Mouse (Mus musculus): ENCODE data around the gene Selenbp2. TPM values are rescaled to one million over a fixed set of nuclear protein-coding genes. Genes with fewer than 3 reads are reported as not detected.
A peak's percentile ranks its signal among the peaks of the same experiment; 100 is the strongest.
"Not testable (repeated sequence)": the region's sequence is repeated elsewhere in the genome, so short reads cannot be mapped to it uniquely, and the experiment has no call there.

Selenbp2 gene
- polyA plus RNA-seq, 1 experiment from 2014 or later = 9.3 TPM

DNA sequence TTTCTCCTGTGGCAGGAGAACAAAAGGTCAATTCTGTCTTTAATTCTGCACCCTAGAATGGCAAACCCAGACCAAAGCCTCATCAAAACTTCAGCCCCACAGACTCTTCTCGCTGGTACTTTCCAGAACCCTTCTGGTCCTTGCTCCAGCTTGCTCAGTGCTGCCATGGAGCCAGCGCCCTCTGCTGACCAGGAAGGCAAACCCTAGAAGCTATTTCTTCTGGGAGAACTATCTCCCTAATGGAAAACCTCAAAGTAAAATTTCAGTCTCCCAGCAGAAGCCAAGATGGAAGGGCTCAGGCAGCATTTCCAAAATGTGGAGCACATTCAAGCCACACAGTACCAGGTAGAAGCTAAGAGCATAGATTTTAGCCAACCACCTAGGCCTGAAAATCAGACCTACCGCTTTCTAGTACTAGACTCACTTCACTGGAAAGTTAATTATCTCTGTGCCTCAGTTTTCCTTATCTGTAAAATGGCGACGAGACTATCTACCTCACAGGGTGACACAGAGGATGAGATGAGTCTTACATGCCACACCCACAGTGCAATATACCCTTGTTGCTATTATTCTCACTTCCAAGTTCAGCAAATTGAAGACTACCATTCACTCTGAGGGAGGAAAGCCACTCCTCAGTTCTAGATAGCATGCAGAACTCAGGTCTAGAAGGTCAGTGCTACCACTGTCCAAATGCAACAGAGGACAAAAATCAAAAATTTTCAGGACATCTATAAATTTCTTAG lies 28.1 kb upstream of the Selenbp2 start:
- H3K36me3 ChIP-seq (ENCODE audit: control insufficient read depth, insufficient read depth, low read length); H3K4me3 ChIP-seq (replicated peaks; ENCODE audit: low read length); H3K9me3 ChIP-seq (replicated peaks; ENCODE audit: control insufficient read depth, low read length); H3K27me3 ChIP-seq (ENCODE audit: control insufficient read depth, insufficient read depth, low read length); ATAC-seq (ENCODE audit: insufficient read depth, low FRiP score); H3K4me2 ChIP-seq (ENCODE audit: low read depth, low read length); H3K27ac ChIP-seq (ENCODE audit: low read length); H3K9ac ChIP-seq (ENCODE audit: low read length); H3K4me1 ChIP-seq (ENCODE audit: control insufficient read depth, insufficient read depth, low read length): not testable (repeated sequence)
- WGBS = 75% methylated on average over 3 of the region's 5 CpGs

DNA sequence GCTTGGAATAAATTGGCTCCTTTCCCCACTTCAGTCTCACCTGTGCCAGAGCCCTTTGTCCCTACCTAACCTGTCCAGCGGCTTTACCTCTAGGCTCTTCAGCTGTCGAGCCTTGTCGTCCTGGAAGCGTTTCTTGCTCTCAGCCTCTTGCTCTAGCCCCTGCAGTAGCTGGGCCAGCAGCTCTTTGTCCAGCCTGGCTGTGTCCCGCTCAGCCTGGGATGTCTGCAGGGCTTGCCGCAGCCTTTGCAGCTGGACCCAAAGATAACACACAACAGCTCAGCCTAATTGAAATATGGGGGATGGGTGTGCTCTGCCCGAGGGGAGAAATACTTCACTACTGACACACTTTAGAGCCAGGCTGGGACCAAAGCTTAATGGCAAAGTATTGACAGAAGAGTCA lies 27.5 kb upstream of the Selenbp2 start:
- not testable (repeated sequence) for ATAC-seq (ENCODE audit: insufficient read depth, low FRiP score)

DNA sequence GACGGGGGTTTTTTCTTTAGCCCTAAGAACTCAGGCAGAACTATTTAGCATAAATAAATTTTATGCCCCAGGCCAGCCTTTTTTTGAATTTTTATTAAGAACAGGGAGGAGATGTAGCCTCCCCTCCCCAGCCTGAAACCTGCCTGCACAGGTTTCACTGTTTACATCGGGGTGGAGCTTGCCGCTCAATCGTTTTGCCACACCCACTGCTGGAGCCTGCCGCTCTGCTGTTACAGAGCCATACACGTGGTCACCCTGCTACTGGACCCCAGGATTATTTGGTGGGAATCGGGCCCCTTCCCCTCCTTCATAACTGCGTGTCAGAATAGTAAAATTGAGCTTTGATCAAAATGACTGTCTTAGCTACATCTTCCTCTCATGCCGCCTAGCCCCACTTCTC lies 18.3 kb upstream of the Selenbp2 start:
- not testable (repeated sequence) for H3K27me3 ChIP-seq (ENCODE audit: control insufficient read depth, insufficient read depth, low read length); H3K4me1 ChIP-seq (ENCODE audit: control insufficient read depth, insufficient read depth, low read length); H3K9me3 ChIP-seq (replicated peaks; ENCODE audit: control insufficient read depth, low read length); H3K27ac ChIP-seq (ENCODE audit: low read length); ATAC-seq (ENCODE audit: insufficient read depth, low FRiP score); H3K36me3 ChIP-seq (ENCODE audit: control insufficient read depth, insufficient read depth, low read length); H3K9ac ChIP-seq (ENCODE audit: low read length); H3K4me3 ChIP-seq (replicated peaks; ENCODE audit: low read length); H3K4me2 ChIP-seq (ENCODE audit: low read depth, low read length)
- WGBS = 65% methylated on average over 9 of the region's 9 CpGs

More for the DNA sequence above, 27.5 kb upstream of the Selenbp2 start:
- 10% methylated on average over 7 of the region's 7 CpGs for WGBS
- H3K36me3 ChIP-seq (ENCODE audit: control insufficient read depth, insufficient read depth, low read length); H3K27me3 ChIP-seq (ENCODE audit: control insufficient read depth, insufficient read depth, low read length); H3K4me3 ChIP-seq (replicated peaks; ENCODE audit: low read length); H3K27ac ChIP-seq (ENCODE audit: low read length); H3K4me2 ChIP-seq (ENCODE audit: low read depth, low read length); H3K9me3 ChIP-seq (replicated peaks; ENCODE audit: control insufficient read depth, low read length); H3K4me1 ChIP-seq (ENCODE audit: control insufficient read depth, insufficient read depth, low read length); H3K9ac ChIP-seq (ENCODE audit: low read length): not testable (repeated sequence)

DNA sequence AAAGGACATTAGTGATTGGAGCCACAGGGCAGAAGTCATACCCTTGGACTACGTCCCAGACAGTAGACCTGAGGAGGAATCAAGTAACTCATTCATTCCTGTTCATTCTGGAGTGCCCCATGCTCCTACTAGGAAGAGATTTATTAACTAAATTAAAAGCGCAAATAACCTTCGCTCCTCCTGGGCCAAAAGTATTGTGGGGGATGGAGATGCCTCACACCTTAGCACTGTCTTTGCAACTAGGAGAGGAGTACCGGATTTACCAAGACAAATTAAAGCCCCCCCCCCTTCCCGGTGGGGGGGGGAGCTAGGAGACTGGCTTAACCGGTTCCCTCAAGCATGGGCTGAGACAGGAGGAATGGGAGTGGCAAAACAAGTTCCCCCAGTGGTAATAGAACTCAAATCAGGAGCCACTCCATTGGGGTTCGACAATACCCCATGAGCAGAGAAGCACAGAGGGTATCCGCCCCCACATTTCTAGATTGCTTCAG lies 14.0 kb upstream of the Selenbp2 start:
- H3K9me3 ChIP-seq (replicated peaks; ENCODE audit: control insufficient read depth, low read length) = no peaks in the 10 kb centered on the region
- peak; percentile 54; the same call in 1 of the 2 replicates for ATAC-seq (ENCODE audit: insufficient read depth, low FRiP score)
- 65% methylated on average over 8 of the region's 8 CpGs for WGBS
- peak overlapping the region; percentile 21; the same call in 1 of the 2 replicates for H3K27ac ChIP-seq (ENCODE audit: low read length)
- H3K9ac ChIP-seq (ENCODE audit: low read length) = no peak overlapping the region
- H3K27me3 ChIP-seq (ENCODE audit: control insufficient read depth, insufficient read depth, low read length) = no peaks in the 10 kb centered on the region
- H3K36me3 ChIP-seq (ENCODE audit: control insufficient read depth, insufficient read depth, low read length) = no peaks in the 10 kb centered on the region
- no peak overlapping the region for H3K4me3 ChIP-seq (replicated peaks; ENCODE audit: low read length)
- no peak overlapping the region for H3K4me2 ChIP-seq (ENCODE audit: low read depth, low read length)
- H3K4me1 ChIP-seq (ENCODE audit: control insufficient read depth, insufficient read depth, low read length) = 0 out of 2 replicates have a peak, but pooled peaks cover 3% of the 10 kb centered on the region

DNA sequence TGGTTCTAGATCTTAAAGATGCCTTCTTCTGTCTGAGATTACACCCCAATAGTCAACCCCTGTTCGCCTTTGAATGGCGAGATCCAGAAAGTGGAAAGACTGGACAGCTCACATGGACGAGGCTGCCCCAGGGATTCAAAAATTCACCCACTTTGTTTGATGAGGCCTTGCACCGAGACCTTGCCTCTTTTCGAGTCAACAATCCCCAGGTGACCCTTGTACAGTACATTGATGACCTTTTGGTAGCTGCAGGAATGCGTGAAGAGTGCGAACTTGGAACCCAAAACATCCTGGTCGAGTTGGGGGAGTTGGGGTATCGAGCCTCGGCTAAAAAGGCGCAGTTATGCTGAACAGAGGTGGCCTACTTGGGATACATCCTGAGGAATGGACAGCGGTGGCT lies 13.3 kb upstream of the Selenbp2 start:
- ATAC-seq (ENCODE audit: insufficient read depth, low FRiP score); H3K4me2 ChIP-seq (ENCODE audit: low read depth, low read length); H3K9ac ChIP-seq (ENCODE audit: low read length); H3K36me3 ChIP-seq (ENCODE audit: control insufficient read depth, insufficient read depth, low read length); H3K4me3 ChIP-seq (replicated peaks; ENCODE audit: low read length); H3K9me3 ChIP-seq (replicated peaks; ENCODE audit: control insufficient read depth, low read length); H3K4me1 ChIP-seq (ENCODE audit: control insufficient read depth, insufficient read depth, low read length); H3K27me3 ChIP-seq (ENCODE audit: control insufficient read depth, insufficient read depth, low read length): not testable (repeated sequence)
- 83% methylated on average over 12 of the region's 12 CpGs for WGBS
- peak overlapping the region; percentile 21; the same call in 1 of the 2 replicates for H3K27ac ChIP-seq (ENCODE audit: low read length)

DNA sequence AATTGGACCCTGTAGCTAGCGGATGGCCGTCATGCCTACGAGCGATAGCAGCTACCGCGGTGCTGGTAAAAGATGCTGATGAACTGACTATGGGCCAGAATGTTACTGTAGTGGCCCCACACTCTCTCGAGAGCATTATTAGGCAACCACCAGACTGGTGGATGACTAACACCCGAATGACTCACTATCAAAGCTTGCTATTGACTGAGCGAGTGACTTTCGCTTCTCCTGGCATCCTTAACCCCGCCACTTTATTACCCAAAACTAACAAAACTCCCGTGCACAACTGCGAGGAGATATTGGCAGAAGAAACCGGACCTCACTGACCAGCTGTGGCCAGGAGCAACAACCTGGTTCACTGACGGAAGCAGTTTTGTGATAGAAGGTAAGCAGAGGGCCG lies 12.6 kb upstream of the Selenbp2 start:
- no peaks in the 10 kb centered on the region for H3K36me3 ChIP-seq (ENCODE audit: control insufficient read depth, insufficient read depth, low read length)
- H3K4me1 ChIP-seq (ENCODE audit: control insufficient read depth, insufficient read depth, low read length) = 0 out of 2 replicates have a peak, but pooled peaks cover 3% of the 10 kb centered on the region
- H3K4me3 ChIP-seq (replicated peaks; ENCODE audit: low read length) = no peak overlapping the region
- H3K27ac ChIP-seq (ENCODE audit: low read length) = no peak overlapping the region
- H3K27me3 ChIP-seq (ENCODE audit: control insufficient read depth, insufficient read depth, low read length) = no peaks in the 10 kb centered on the region
- no peak overlapping the region for H3K4me2 ChIP-seq (ENCODE audit: low read depth, low read length)
- no peak overlapping the region for H3K9ac ChIP-seq (ENCODE audit: low read length)
- H3K9me3 ChIP-seq (replicated peaks; ENCODE audit: control insufficient read depth, low read length) = no peaks in the 10 kb centered on the region
- ATAC-seq (ENCODE audit: insufficient read depth, low FRiP score) = peak; percentile 47; the same call in 1 of the 2 replicates
- 75% methylated on average over 16 of the region's 16 CpGs for WGBS

DNA sequence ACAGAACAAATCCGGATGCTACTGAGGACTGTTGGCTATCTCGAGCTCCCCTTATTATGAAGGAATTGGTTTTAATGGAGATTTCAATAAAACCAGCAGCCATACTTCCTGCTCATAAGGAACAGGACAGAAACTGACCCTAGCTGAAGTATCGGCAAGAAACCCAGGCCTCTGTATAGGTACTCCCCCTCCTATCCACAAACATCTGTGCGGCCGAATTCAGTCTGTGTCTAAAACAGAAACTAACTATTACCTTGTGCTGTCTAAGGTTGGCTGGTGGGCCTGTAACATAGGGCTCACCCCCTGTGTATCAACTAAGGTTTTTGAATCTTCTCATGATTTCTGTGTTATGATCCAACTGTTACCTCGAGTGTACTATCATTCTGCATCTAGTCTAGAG lies 9.7 kb upstream of the Selenbp2 start:
- Histone ChIP-seq H3K27ac (ENCODE audit: low read length) (no peak overlapping the region), H3K9me3 (replicated peaks; ENCODE audit: control insufficient read depth, low read length) (no peaks in the 10 kb centered on the region), H3K27me3 (ENCODE audit: control insufficient read depth, insufficient read depth, low read length) (no peaks in the 10 kb centered on the region), H3K4me1 (ENCODE audit: control insufficient read depth, insufficient read depth, low read length) (0 out of 2 replicates have a peak, but pooled peaks cover 3% of the 10 kb centered on the region), H3K4me3 (replicated peaks; ENCODE audit: low read length) (no peak overlapping the region), H3K36me3 (ENCODE audit: control insufficient read depth, insufficient read depth, low read length) (no peaks in the 10 kb centered on the region), H3K9ac (ENCODE audit: low read length) (no peak overlapping the region), H3K4me2 (ENCODE audit: low read depth, low read length) (no peak overlapping the region)
- ATAC-seq (ENCODE audit: insufficient read depth, low FRiP score) = no peak
- 77% methylated on average over 6 of the region's 6 CpGs for WGBS

DNA sequence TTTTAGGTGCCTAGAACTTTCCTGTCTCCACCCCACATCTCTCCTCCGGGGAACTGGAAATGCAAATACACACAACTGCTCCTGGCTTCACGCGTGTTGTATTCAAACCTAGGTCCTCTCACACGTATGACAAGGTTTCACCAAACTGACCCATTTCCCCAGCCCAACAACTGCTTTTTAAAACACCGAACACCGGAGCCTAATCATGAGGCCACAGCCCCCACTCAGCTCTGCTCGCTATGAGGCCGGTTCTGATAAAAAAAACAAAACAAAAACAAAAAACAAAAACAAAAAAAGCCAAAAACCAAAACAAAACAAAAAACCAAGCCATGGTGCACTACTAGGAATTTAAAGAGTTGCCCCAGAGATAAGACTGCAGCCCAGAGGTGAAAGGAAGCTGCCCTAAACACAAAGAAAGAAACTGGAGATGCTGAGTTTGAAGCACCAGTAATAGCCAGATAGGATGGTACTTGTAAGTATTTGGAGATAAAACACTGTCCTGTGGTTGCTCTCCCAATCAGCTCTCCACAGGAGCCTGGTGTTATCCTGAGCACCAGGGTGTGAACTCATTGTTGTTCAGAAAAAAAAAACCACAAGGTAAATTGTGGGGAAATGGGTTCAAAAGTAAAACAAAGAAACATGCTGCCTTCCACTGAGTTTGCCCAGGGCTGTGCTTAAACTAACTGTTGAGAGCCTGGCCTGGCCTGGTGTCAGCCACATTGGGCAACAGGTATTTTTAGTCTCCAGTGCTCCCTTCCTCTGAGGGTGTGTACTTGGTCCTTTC lies 7.2 kb upstream of the Selenbp2 start:
- H3K4me1 ChIP-seq (ENCODE audit: control insufficient read depth, insufficient read depth, low read length); H3K9me3 ChIP-seq (replicated peaks; ENCODE audit: control insufficient read depth, low read length); H3K27me3 ChIP-seq (ENCODE audit: control insufficient read depth, insufficient read depth, low read length); ATAC-seq (ENCODE audit: insufficient read depth, low FRiP score); H3K9ac ChIP-seq (ENCODE audit: low read length); H3K36me3 ChIP-seq (ENCODE audit: control insufficient read depth, insufficient read depth, low read length); H3K4me2 ChIP-seq (ENCODE audit: low read depth, low read length); H3K27ac ChIP-seq (ENCODE audit: low read length); H3K4me3 ChIP-seq (replicated peaks; ENCODE audit: low read length): not testable (repeated sequence)
- 84% methylated on average over 8 of the region's 8 CpGs for WGBS

DNA sequence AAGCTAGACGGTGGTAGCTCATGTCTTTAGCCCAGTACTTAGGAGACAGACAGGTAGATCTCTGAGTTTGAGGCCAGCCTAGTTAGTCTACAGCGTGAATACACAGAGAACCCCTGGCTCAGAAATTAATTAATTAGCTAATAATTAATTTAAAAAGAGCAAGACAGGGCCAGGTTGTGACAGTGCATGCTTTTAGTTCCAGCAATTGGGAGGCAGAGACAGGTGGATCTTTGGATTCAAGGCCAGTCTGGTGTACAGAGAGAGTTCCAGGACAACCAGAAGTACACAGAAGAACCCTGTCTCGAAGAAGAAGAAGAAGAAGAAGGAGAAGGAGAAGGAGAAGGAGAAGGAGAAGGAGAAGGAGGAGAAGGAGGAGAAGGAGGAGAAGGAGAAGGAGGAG lies 4.7 kb upstream of the Selenbp2 start:
- H3K9ac ChIP-seq (ENCODE audit: low read length); H3K4me2 ChIP-seq (ENCODE audit: low read depth, low read length); H3K4me1 ChIP-seq (ENCODE audit: control insufficient read depth, insufficient read depth, low read length); ATAC-seq (ENCODE audit: insufficient read depth, low FRiP score); H3K9me3 ChIP-seq (replicated peaks; ENCODE audit: control insufficient read depth, low read length); H3K27ac ChIP-seq (ENCODE audit: low read length); H3K27me3 ChIP-seq (ENCODE audit: control insufficient read depth, insufficient read depth, low read length); H3K4me3 ChIP-seq (replicated peaks; ENCODE audit: low read length); H3K36me3 ChIP-seq (ENCODE audit: control insufficient read depth, insufficient read depth, low read length): not testable (repeated sequence)
- 68% methylated on average over 2 of the region's 3 CpGs for WGBS
